Mouse (Mus musculus): ENCODE measurements around the gene Olfr1359. TPM values are rescaled to one million over a fixed set of nuclear protein-coding genes. Genes with fewer than 3 reads are reported as not detected.
"Not testable (repeated sequence)": the region's sequence is repeated elsewhere in the genome, so short reads cannot be mapped to it uniquely, and the experiment has no call there.

Gene Olfr1359
- polyA plus RNA-seq, 1 experiment from 2014 or later: not detected

DNA sequence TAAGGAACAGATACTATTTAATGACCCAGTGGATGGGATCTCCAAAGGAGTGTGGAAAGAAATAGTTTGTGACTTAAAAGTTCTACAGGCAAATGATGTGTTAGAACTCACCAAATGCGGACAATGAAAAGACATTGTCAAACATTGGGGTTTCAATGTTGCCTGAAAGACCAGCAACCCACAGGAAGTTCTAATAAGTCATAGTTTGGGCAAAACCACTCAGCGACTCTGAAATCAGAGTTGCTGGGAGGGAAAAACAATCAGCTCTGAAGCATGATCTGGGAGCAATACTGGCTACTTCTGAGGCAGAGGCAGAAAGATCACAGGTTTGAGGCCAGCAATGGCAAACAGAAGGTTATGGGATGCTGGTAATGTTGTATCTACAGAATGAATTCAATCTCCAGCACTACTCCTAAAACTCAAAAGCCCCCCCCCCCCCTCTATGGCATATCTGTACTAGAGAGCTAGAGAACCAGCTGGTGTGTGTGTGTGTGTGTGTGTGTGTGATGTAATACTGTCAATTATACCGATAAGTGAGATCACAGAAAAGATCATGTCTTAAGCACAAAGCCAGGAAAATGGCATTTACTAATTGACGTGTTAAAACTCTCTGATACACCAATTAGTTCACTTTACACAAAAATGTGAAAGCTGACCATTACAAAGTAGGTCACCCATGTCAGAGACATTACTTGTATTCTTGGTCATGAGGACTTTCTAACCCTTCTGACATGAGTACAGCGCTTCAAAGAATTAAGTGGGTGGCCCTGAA is 51.7 kb downstream of the Olfr1359 start:
- H3K9ac ChIP-seq (replicated peaks; ENCODE audit: low read depth, low read length): peak overlapping the region; percentile 39
- WGBS: 7% methylated on average over 5 of the region's 5 CpGs

GRCm38 (mm10) chr13:21750159-21751017 is 52.5 kb downstream of the Olfr1359 start, which contains the start of gene Hist1h4k:
TSS of gene Hist1h4k (minus strand) at chr13:21750505.
- H3K9ac ChIP-seq (replicated peaks; ENCODE audit: low read depth, low read length): peak within 1 kb of the TSS; percentile 39
- H3K27me3 ChIP-seq (ENCODE audit: control insufficient read depth, insufficient read depth, low read length); H3K9me3 ChIP-seq (ENCODE audit: control insufficient read depth, low read length); H3K36me3 ChIP-seq (ENCODE audit: control insufficient read depth, insufficient read depth, low read length): not testable (repeated sequence)
- H3K4me1 ChIP-seq (ENCODE audit: control insufficient read depth, insufficient read depth, low read length): peaks cover 33% of the 10 kb centered on the region
- peak within 1 kb of the TSS; percentile 91 for H3K4me2 ChIP-seq (ENCODE audit: low read depth, low read length)
- H3K4me3 ChIP-seq (ENCODE audit: low read depth, low read length): peak within 1 kb of the TSS; percentile 54
- ATAC-seq (ENCODE audit: low read depth): peak; percentile 88
- WGBS: under 1% methylated on average over 42 of the region's 56 CpGs
- peak within 1 kb of the TSS; percentile 80 for H3K27ac ChIP-seq (ENCODE audit: low read depth, low read length)

More for the DNA sequence above, 51.7 kb downstream of the Olfr1359 start:
- peak overlapping the region; percentile 52; the same call in 1 of the 2 replicates for H3K27ac ChIP-seq (ENCODE audit: low read depth, low read length)
- no peaks in the 10 kb centered on the region for H3K9me3 ChIP-seq (ENCODE audit: control insufficient read depth, low read length)
- peaks cover 28% of the 10 kb centered on the region for H3K4me1 ChIP-seq (ENCODE audit: control insufficient read depth, insufficient read depth, low read length)
- no peaks in the 10 kb centered on the region for H3K27me3 ChIP-seq (ENCODE audit: control insufficient read depth, insufficient read depth, low read length)
- peak overlapping the region; percentile 91 for H3K4me2 ChIP-seq (ENCODE audit: low read depth, low read length)
- ATAC-seq (ENCODE audit: low read depth): no peak
- H3K4me3 ChIP-seq (ENCODE audit: low read depth, low read length): peak overlapping the region; percentile 54
- no peaks in the 10 kb centered on the region for H3K36me3 ChIP-seq (ENCODE audit: control insufficient read depth, insufficient read depth, low read length)

GRCm38 (mm10) chr13:21751417-21751816 is 53.5 kb downstream of the Olfr1359 start:
- no peak for ATAC-seq (ENCODE audit: low read depth)

DNA sequence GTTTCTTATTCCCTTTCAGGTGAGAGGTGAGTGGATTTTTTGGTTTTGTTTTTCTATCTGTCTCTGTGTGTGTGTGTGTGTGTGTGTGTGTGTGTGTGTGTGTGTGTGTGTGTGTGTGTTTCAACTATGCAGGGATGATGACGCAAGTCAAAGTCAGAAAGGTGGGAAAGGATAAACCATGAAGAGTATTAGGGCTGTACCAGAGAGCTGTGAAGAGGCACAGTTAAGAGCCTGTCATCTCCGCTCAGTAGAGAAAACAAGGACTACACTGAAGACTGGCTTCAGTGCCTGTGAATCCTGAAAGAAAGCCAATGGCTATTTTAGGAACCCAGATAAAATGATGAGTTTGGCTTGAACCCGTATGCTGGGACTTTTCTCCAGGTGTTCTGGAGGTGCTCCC is 53.9 kb downstream of the Olfr1359 start:
- Histone ChIP-seq H3K4me1 (ENCODE audit: control insufficient read depth, insufficient read depth, low read length) (peaks cover 33% of the 10 kb centered on the region), H3K9ac (replicated peaks; ENCODE audit: low read depth, low read length) (no peak overlapping the region), H3K27me3 (ENCODE audit: control insufficient read depth, insufficient read depth, low read length) (no peaks in the 10 kb centered on the region), H3K36me3 (ENCODE audit: control insufficient read depth, insufficient read depth, low read length) (no peaks in the 10 kb centered on the region), H3K9me3 (ENCODE audit: control insufficient read depth, low read length) (no peaks in the 10 kb centered on the region), H3K4me3 (ENCODE audit: low read depth, low read length) (no peak overlapping the region), H3K4me2 (ENCODE audit: low read depth, low read length) (no peak overlapping the region), H3K27ac (ENCODE audit: low read depth, low read length) (no peak overlapping the region)
- ATAC-seq (ENCODE audit: low read depth): no peak
- WGBS: 77% methylated on average over 3 of the region's 3 CpGs

More at GRCm38 (mm10) chr13:21751417-21751816, 53.5 kb downstream of the Olfr1359 start:
- H3K9me3 ChIP-seq (ENCODE audit: control insufficient read depth, low read length): no peaks in the 10 kb centered on the region
- H3K4me3 ChIP-seq (ENCODE audit: low read depth, low read length): no peak overlapping the region
- no peak overlapping the region for H3K4me2 ChIP-seq (ENCODE audit: low read depth, low read length)
- H3K27me3 ChIP-seq (ENCODE audit: control insufficient read depth, insufficient read depth, low read length): no peaks in the 10 kb centered on the region
- H3K36me3 ChIP-seq (ENCODE audit: control insufficient read depth, insufficient read depth, low read length): no peaks in the 10 kb centered on the region
- no peak overlapping the region for H3K27ac ChIP-seq (ENCODE audit: low read depth, low read length)
- H3K4me1 ChIP-seq (ENCODE audit: control insufficient read depth, insufficient read depth, low read length): peaks cover 33% of the 10 kb centered on the region
- H3K9ac ChIP-seq (replicated peaks; ENCODE audit: low read depth, low read length): no peak overlapping the region

DNA sequence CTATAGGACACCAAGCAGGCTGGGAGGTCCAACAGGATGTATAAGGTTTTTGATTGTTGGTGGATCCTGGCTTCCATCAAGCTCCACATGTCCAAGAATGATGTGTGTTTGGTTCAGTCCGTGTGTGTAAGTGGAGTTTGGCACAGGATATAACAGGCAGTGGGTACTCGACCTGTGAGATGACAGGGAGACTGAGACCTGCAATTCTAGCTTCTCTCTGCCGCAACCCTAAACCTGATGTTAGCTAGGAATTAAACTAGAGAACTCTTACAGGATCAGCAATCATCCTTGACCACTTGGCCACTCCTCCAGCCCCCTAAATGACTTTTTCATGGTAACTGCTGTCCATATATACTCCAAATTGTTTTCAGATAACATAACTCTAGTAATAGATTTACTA is 54.4 kb downstream of the Olfr1359 start:
- WGBS: 49% methylated on average over 3 of the region's 3 CpGs
- no peak overlapping the region for H3K27ac ChIP-seq (ENCODE audit: low read depth, low read length)
- H3K4me1 ChIP-seq (ENCODE audit: control insufficient read depth, insufficient read depth, low read length): peaks cover 30% of the 10 kb centered on the region

DNA sequence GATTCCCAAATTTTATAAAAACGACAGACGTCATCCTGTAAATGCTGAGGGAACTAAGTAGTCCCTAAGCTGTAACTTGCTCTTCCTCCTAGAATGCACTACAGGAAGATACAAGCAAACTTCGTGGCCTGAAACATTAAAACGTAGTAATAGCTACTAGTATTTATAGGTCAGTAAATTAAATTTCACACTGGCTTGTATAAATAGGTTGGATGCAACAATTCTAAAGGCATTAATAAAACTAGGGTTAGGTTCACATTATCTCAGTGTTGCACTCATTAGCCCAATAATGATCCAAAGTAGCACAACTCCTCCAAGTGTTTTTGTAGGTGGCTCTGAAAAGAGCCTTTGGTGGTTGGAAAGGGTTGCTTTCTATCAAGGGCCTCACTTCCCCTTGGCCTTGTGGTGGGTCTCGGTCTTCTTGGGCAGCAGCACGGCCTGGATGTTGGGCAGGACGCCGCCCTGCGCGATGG is 55.2 kb downstream of the Olfr1359 start:
- peak overlapping the region; percentile 38 for H3K4me3 ChIP-seq (ENCODE audit: low read depth, low read length)
- H3K27ac ChIP-seq (ENCODE audit: low read depth, low read length): peak overlapping the region; percentile 85
- H3K9ac ChIP-seq (replicated peaks; ENCODE audit: low read depth, low read length): peak overlapping the region; percentile 48
- 2% methylated on average over 10 of the region's 10 CpGs for WGBS
- peaks cover 28% of the 10 kb centered on the region for H3K4me1 ChIP-seq (ENCODE audit: control insufficient read depth, insufficient read depth, low read length)
- ATAC-seq (ENCODE audit: low read depth): no peak
- no peaks in the 10 kb centered on the region for H3K36me3 ChIP-seq (ENCODE audit: control insufficient read depth, insufficient read depth, low read length)
- H3K9me3 ChIP-seq (ENCODE audit: control insufficient read depth, low read length): no peaks in the 10 kb centered on the region
- H3K27me3 ChIP-seq (ENCODE audit: control insufficient read depth, insufficient read depth, low read length): no peaks in the 10 kb centered on the region
- peak overlapping the region; percentile 71 for H3K4me2 ChIP-seq (ENCODE audit: low read depth, low read length)

More for the DNA sequence above, 54.4 kb downstream of the Olfr1359 start:
- no peak overlapping the region for H3K4me3 ChIP-seq (ENCODE audit: low read depth, low read length)
- H3K9me3 ChIP-seq (ENCODE audit: control insufficient read depth, low read length): no peaks in the 10 kb centered on the region
- H3K9ac ChIP-seq (replicated peaks; ENCODE audit: low read depth, low read length): no peak overlapping the region
- ATAC-seq (ENCODE audit: low read depth): no peak
- 0 out of 2 replicates have a peak overlapping the region, but pooled peaks have one; percentile 71 for H3K4me2 ChIP-seq (ENCODE audit: low read depth, low read length)
- H3K27me3 ChIP-seq (ENCODE audit: control insufficient read depth, insufficient read depth, low read length): no peaks in the 10 kb centered on the region
- H3K36me3 ChIP-seq (ENCODE audit: control insufficient read depth, insufficient read depth, low read length): no peaks in the 10 kb centered on the region

DNA sequence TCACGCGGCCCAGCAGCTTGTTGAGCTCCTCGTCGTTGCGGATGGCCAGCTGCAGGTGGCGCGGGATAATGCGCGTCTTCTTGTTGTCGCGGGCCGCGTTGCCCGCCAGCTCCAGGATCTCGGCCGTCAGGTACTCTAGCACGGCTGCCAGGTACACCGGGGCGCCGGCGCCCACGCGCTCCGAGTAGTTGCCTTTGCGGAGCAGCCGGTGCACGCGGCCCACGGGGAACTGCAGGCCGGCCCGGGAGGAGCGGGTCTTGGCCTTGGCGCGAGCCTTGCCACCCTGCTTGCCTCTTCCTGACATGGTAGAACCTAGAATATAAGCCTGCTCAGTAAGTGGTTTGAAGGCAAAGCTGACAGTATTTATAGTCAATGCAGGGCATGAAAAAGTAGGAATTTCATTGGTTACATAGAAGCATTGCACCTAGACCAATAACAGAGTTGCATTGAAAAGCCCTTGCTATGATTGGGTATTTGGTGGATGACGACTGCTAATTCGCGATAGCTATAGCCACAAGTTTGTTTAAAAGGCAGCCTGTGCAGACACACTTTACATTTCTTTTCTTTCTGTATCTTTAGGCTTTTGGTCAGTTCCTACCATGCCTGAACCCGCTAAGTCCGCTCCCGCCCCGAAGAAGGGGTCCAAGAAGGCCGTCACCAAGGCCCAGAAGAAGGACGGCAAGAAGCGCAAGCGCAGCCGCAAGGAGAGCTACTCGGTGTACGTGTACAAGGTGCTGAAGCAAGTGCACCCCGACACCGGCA is 55.8 kb downstream of the Olfr1359 start, which contains the start of the genes Hist1h2ak and Hist1h2bn:
TSS of gene Hist1h2ak (minus strand) at position 304 of the 762 bp plus-strand sequence.
TSS of gene Hist1h2bn (plus strand) at position 600 of the 762 bp plus-strand sequence.
- not testable (repeated sequence) for H3K9me3 ChIP-seq (ENCODE audit: control insufficient read depth, low read length); H3K36me3 ChIP-seq (ENCODE audit: control insufficient read depth, insufficient read depth, low read length); H3K27me3 ChIP-seq (ENCODE audit: control insufficient read depth, insufficient read depth, low read length)
- H3K9ac ChIP-seq (replicated peaks; ENCODE audit: low read depth, low read length): peak within 1 kb of the TSS; percentile 48
- peak within 1 kb of the TSS; percentile 38 for H3K4me3 ChIP-seq (ENCODE audit: low read depth, low read length)
- peak; percentile 97 for ATAC-seq (ENCODE audit: low read depth)
- peaks cover 25% of the 10 kb centered on the region for H3K4me1 ChIP-seq (ENCODE audit: control insufficient read depth, insufficient read depth, low read length)
- peak within 1 kb of the TSS; percentile 71 for H3K4me2 ChIP-seq (ENCODE audit: low read depth, low read length)
- under 1% methylated on average over 37 of the region's 50 CpGs for WGBS
- peak within 1 kb of the TSS; percentile 85 for H3K27ac ChIP-seq (ENCODE audit: low read depth, low read length)

GRCm38 (mm10) chr13:21754294-21755001 is 56.5 kb downstream of the Olfr1359 start:
- not testable (repeated sequence) for H3K9me3 ChIP-seq (ENCODE audit: control insufficient read depth, low read length); H3K36me3 ChIP-seq (ENCODE audit: control insufficient read depth, insufficient read depth, low read length); H3K27me3 ChIP-seq (ENCODE audit: control insufficient read depth, insufficient read depth, low read length)
- Histone ChIP-seq H3K9ac (replicated peaks; ENCODE audit: low read depth, low read length) (0 out of 2 replicates have a peak overlapping the region, but pooled peaks have one; percentile 21), H3K4me3 (ENCODE audit: low read depth, low read length) (peak overlapping the region; percentile 38), H3K27ac (ENCODE audit: low read depth, low read length) (peak overlapping the region; percentile 16; the same call in 1 of the 2 replicates), H3K4me2 (ENCODE audit: low read depth, low read length) (peak overlapping the region; percentile 71), H3K4me1 (ENCODE audit: control insufficient read depth, insufficient read depth, low read length) (peaks cover 18% of the 10 kb centered on the region)
- peak; percentile 2; the same call in 1 of the 2 replicates for ATAC-seq (ENCODE audit: low read depth)
- WGBS: 2% methylated on average over 18 of the region's 26 CpGs

Data from neural tube, embryonic 14.5 days (tissue).